Mouse (Mus musculus) neural tube, embryonic 12.5 days (tissue): Measurements from ENCODE around the gene Brip1. TPM values are rescaled to one million over a fixed set of nuclear protein-coding genes. Genes with fewer than 3 reads are reported as not detected.

Source experiments
- ATAC-seq: fragments of 200-750 bp; cut with Nextera tagmentation; 2 replicates; pipeline ENCODE4 v1.8.0; 2017; ENCODE audit warnings: low read depth, mild to moderate bottlenecking, moderate TSS enrichment, moderate library complexity; ENCODE audit not compliant: low FRiP score
- H3K27ac ChIP-seq: fragments of 300-500 bp; sonication (generic); 2 replicates; pipeline ENCODE4 v1.5.1; 2016
- H3K27me3 ChIP-seq: fragments of 300-500 bp; sonication (generic); replicated peaks from 2 replicates; pipeline ENCODE4 v1.6.1; 2016; ENCODE audit warnings: mild to moderate bottlenecking
- H3K36me3 ChIP-seq: fragments of 300-500 bp; sonication (generic); 2 replicates; pipeline ENCODE4 v1.6.1; 2016; ENCODE audit warnings: mild to moderate bottlenecking
- H3K4me1 ChIP-seq: fragments of 300-500 bp; sonication (generic); 2 replicates; pipeline ENCODE4 v1.6.1; 2016
- H3K4me2 ChIP-seq: fragments of 300-500 bp; sonication (generic); replicated peaks from 2 replicates; pipeline ENCODE4 v1.6.1; 2016; ENCODE audit warnings: mild to moderate bottlenecking
- H3K4me3 ChIP-seq: fragments of 300-500 bp; sonication (generic); 2 replicates; pipeline ENCODE4 v1.5.1; 2016
- H3K9ac ChIP-seq: fragments of 300-500 bp; sonication (generic); 2 replicates; pipeline ENCODE4 v1.6.1; 2016; ENCODE audit warnings: mild to moderate bottlenecking
- H3K9me3 ChIP-seq: fragments of 300-500 bp; sonication (generic); 2 replicates; pipeline ENCODE4 v1.6.1; 2016; ENCODE audit warnings: mild to moderate bottlenecking
- WGBS: fragments of 180-500 bp; shearing (Covaris S2); methylation state at CpG from one replicate; pipeline ENCODE4 v1.1.7; 2016; 5-methylcytosine and 5-hydroxymethylcytosine counted together
- polyA plus RNA-seq: library from polyadenylated mRNA; unstranded; fragments of >200 nt; fragmentation: Nextera tagmentation; extraction: Ambion mirVana; gene quantifications from 2 replicates; pipeline ENCODE4 v1.2.1, GENCODE M21; 2016

Brip1 gene
- polyA plus RNA-seq, 1 experiment from 2014 or later = 5.6 TPM

DNA sequence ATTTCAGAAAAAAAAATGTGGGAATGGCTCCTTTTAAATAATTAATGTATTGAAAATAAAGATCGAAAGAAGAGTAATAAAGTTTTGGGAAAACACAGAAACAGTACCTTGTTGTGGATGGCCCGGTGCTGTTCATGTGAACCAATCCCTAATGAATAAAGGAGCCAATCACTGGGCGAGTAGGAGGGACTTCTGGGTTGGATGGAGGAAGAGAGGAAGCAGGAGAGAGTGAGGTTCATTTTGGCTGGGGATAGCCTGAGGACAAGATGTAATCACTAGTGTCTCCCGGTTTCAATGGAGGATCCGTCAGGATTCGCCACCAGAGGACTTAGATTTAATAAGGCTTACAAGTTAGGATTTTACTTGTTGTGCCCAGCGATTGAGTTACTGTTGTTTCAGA lies 145.2 kb downstream of the Brip1 start:
- ATAC-seq = no peak
- no peak overlapping the region for H3K4me2 ChIP-seq
- H3K36me3 ChIP-seq = no peaks in the 10 kb centered on the region
- H3K27me3 ChIP-seq = no peaks in the 10 kb centered on the region
- H3K4me3 ChIP-seq = no peak overlapping the region
- H3K9ac ChIP-seq = no peak overlapping the region
- no peaks in the 10 kb centered on the region for H3K9me3 ChIP-seq
- WGBS = 78% methylated on average over 7 of the region's 7 CpGs
- no peak overlapping the region for H3K27ac ChIP-seq
- no peaks in the 10 kb centered on the region for H3K4me1 ChIP-seq

DNA sequence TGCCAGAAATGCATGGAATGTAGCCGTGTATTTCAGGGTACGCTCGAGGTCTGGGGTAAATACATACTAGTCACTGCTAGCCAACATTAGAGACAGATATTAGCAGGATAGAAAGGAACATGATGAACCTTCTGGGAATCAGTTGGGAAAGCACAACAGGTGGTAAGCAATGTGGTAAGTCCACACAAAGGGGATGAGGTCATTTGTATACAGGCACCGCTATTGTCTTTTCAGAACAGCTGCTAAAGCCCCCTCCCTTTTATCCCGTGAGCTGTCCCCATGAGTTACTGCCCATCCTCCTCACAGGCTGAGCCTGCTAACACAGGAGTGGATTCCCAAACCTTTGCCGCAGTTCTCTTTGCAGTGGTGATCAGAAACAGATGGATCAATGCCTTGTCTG lies 149.6 kb downstream of the Brip1 start:
- Histone ChIP-seq H3K27me3 (no peaks in the 10 kb centered on the region), H3K4me1 (no peaks in the 10 kb centered on the region), H3K27ac (no peak overlapping the region), H3K9me3 (no peaks in the 10 kb centered on the region), H3K4me3 (no peak overlapping the region), H3K4me2 (no peak overlapping the region; the same call in 1 of the 2 replicates), H3K9ac (no peak overlapping the region), H3K36me3 (no peaks in the 10 kb centered on the region)
- WGBS = 10% methylated on average over 6 of the region's 6 CpGs
- no peak for ATAC-seq

DNA sequence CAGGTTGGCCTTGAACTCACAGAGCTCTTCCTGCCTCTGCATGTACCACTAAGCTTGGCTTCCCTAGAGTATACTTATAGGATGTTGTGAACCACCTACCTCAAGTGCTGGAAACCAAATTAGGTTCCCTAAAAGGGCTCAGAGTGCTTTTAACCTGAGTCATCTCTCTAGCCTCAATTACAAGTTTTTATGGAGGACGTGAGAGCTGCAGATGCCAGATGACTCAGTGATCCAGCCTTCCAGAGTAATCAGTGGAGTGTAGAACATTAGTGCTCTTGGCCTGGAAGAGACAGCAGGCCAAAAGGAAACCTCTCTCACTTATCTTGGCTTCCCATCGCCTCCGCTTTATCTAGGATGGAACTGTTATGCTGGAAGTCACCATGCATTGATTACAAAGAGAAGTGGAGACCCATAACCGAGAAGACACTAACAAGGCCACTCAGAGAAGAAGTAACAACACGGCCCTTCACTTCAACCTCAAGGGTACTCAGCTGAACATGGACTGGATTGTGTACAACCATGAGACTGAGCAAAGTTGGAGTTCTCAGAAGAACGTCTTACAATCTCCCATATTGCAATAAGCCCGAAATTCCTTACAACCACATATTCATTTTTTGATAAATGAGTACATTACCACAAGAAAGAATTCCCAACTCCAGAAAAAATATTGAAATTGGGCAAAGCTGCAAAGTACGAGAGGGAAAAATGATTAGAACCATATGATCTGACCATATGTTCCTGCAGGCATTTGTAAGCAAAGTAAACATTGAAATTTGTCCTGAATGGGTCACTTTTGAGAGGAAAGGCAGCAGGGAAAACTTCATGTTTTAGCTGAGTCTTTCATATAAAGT lies 150.3 kb downstream of the Brip1 start:
- H3K4me3 ChIP-seq = no peak overlapping the region
- no peaks in the 10 kb centered on the region for H3K36me3 ChIP-seq
- no peak overlapping the region for H3K9ac ChIP-seq
- 77% methylated on average over 8 of the region's 8 CpGs for WGBS
- no peaks in the 10 kb centered on the region for H3K4me1 ChIP-seq
- no peak overlapping the region for H3K27ac ChIP-seq
- no peak overlapping the region for H3K4me2 ChIP-seq
- H3K9me3 ChIP-seq = no peaks in the 10 kb centered on the region
- H3K27me3 ChIP-seq = no peaks in the 10 kb centered on the region
- ATAC-seq = no peak

DNA sequence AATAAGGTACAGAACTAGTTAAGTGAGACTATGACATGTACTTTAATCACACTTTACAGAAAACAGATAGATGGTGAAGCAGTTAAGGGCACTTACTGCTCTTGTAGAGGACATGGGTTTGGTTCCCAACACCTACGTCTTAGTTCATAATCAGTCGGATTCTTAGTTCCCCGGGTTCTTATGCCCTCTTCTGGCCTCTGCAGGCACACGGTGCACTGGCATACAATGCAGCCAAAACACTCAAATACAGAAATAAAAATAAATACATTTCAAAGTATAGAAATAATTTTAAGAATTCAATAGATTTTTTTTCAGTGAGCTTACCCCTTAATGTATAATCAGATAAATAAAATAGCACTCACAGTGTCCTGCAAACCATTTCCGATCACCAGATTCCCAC lies 161.0 kb downstream of the Brip1 start:
- ATAC-seq = no peak
- Histone ChIP-seq H3K4me1 (no peaks in the 10 kb centered on the region), H3K27ac (no peak overlapping the region), H3K36me3 (no peaks in the 10 kb centered on the region), H3K27me3 (no peaks in the 10 kb centered on the region), H3K4me3 (no peak overlapping the region), H3K4me2 (no peak overlapping the region), H3K9me3 (no peaks in the 10 kb centered on the region), H3K9ac (no peak overlapping the region)
- WGBS = 78% methylated on average over 5 of the region's 5 CpGs

DNA sequence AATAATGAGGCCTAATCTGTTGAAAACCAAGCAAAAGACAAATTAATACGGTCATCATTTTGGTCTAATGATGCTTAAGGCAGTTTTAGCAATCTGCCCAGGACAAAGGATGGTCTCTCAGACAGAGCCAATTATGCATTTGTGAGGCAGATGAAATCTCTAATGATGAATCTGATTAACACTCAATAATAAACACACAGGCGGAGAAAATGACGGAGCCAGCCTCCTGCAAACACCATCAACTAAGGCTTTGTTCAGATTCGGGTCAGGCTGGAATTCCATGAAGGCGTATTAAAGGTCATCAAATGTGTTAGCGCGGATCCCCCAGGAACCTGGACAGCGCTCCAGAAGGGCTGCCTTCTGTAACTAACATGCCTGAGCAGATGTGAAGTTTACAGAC lies 161.6 kb downstream of the Brip1 start:
- Histone ChIP-seq H3K36me3 (no peaks in the 10 kb centered on the region), H3K27me3 (no peaks in the 10 kb centered on the region), H3K4me3 (no peak overlapping the region), H3K9me3 (no peaks in the 10 kb centered on the region), H3K4me1 (no peaks in the 10 kb centered on the region), H3K27ac (no peak overlapping the region), H3K4me2 (no peak overlapping the region), H3K9ac (no peak overlapping the region)
- WGBS = 61% methylated on average over 8 of the region's 8 CpGs
- no peak for ATAC-seq

DNA sequence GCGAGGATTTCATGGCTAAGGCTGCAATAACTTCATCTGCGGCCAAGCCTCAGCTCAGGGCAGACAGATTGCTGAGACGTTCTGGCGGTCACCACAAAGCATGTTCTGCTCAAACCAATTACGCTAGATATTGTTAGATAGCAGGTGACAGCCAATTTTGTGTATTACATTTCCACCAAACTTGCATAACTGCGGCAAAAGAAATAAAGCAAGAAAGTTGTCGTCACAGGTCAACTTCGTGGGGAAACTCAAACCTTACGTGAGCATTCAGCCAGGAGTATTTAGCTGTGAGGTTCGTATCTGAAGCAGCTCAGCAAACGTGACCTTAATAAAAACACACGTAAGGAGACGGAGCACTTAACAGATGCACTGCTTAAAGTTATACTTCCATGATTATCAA lies 162.3 kb downstream of the Brip1 start:
- Histone ChIP-seq H3K4me1 (no peaks in the 10 kb centered on the region), H3K9me3 (no peaks in the 10 kb centered on the region), H3K9ac (no peak overlapping the region), H3K4me2 (no peak overlapping the region), H3K4me3 (no peak overlapping the region), H3K27ac (no peak overlapping the region), H3K27me3 (no peaks in the 10 kb centered on the region), H3K36me3 (no peaks in the 10 kb centered on the region)
- no peak for ATAC-seq
- 83% methylated on average over 13 of the region's 13 CpGs for whole genome bisulfite sequencing

DNA sequence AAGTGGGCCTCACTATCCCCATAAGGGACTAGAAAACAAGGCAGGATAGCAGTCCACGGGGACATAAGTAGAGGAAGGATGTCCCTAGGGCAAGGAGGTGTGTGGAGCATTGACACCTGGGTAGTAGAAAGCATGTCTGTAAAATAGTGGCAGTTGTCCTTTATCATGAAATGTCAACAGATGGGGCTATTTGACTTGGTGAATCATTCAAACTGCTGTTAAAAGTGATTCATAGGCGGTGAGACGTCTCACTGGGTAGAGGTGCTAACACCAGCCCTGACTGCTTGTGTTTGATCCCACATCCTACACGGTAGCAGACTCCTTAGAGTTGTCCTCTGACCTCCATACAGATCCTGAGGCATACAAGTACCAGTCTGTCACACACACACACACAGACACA lies 168.1 kb downstream of the Brip1 start:
- no peak overlapping the region for H3K4me2 ChIP-seq
- H3K9me3 ChIP-seq = no peaks in the 10 kb centered on the region
- no peak overlapping the region for H3K27ac ChIP-seq
- no peak overlapping the region for H3K9ac ChIP-seq
- H3K27me3 ChIP-seq = no peaks in the 10 kb centered on the region
- no peak overlapping the region for H3K4me3 ChIP-seq
- WGBS = 66% methylated on average over 4 of the region's 4 CpGs
- no peak for ATAC-seq
- H3K4me1 ChIP-seq = no peaks in the 10 kb centered on the region
- no peaks in the 10 kb centered on the region for H3K36me3 ChIP-seq

DNA sequence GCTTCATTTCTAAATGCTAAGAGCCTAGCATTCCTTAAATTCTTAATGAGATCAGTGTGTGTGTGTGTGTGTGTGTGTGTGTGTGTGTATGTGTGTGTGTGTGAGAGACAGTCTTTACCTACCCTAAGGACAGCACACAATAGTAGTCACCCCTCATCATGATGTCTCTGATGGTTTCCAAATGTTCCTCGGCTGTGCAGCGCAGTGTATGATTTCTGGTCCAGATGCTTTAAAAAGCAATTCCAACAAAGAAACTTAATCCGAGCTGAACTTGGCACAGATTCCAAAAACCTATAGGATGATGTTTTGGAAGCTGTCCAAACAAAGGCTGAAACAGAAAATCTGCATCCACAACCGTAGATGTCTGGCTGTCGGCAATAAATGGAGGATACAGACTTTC lies 173.0 kb downstream of the Brip1 start:
- Histone ChIP-seq H3K9ac (no peak overlapping the region), H3K27me3 (no peaks in the 10 kb centered on the region), H3K36me3 (no peaks in the 10 kb centered on the region), H3K27ac (no peak overlapping the region), H3K4me1 (no peaks in the 10 kb centered on the region), H3K4me3 (no peak overlapping the region), H3K9me3 (no peaks in the 10 kb centered on the region), H3K4me2 (no peak overlapping the region)
- 67% methylated on average over 5 of the region's 5 CpGs for WGBS
- no peak for ATAC-seq

DNA sequence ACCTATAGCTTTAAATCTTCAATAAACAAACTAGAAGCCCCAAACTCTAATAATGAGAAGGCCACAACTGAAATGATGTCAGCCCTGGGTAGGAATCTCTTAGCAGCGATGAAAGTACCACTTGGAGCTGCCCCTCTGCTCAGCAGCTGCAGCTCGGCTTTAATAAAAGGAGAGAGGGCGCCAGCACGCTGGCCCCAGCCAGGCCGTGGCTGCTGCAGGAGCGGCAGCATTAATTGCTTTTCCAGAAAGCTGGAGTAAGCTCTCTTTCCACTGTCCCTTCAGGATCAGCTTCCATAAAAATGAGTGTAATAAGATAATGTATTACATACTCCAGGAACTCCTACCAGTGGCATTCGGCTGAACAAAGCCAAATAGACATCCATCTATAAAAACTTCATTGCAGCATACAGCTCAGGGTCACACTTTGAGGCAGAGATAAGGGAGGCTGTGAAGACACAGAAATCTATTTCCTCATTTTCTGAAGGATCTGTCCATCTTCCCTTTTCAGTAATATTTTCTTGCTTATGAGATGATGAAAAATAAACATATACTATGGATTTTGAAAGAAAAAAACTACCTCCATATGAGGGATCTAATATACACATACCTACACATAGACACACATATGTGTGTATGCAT lies 174.3 kb downstream of the Brip1 start:
- Histone ChIP-seq H3K4me3 (no peak overlapping the region), H3K27ac (no peak overlapping the region), H3K4me1 (no peaks in the 10 kb centered on the region), H3K9ac (no peak overlapping the region), H3K27me3 (no peaks in the 10 kb centered on the region), H3K4me2 (no peak overlapping the region), H3K9me3 (no peaks in the 10 kb centered on the region), H3K36me3 (no peaks in the 10 kb centered on the region)
- ATAC-seq = no peak
- WGBS = 9% methylated on average over 7 of the region's 7 CpGs

DNA sequence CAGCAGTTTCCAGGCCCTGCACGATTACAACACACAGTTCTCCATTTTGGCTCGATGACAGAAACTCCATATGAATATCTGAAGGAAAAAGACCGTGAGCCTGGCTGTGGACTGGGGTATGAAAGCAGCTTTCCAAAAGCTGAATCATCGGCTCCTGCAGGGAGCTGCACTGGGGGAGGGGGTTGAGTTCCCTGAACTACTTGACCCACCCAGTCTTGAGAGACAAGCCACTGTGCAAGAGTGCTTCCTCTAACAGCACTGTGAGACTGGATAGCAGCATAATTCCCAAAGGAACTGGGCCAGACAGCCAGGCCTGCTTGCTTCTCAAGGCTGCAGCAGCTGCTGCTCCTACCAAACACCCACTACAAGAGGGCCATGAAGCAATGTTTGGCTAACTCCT lies 178.6 kb downstream of the Brip1 start:
- no peaks in the 10 kb centered on the region for H3K9me3 ChIP-seq
- no peaks in the 10 kb centered on the region for H3K4me1 ChIP-seq
- H3K9ac ChIP-seq = no peak overlapping the region
- H3K27ac ChIP-seq = no peak overlapping the region
- ATAC-seq = no peak
- no peaks in the 10 kb centered on the region for H3K36me3 ChIP-seq
- H3K4me2 ChIP-seq = no peak overlapping the region
- WGBS = 69% methylated on average over 4 of the region's 4 CpGs
- no peaks in the 10 kb centered on the region for H3K27me3 ChIP-seq
- H3K4me3 ChIP-seq = no peak overlapping the region

DNA sequence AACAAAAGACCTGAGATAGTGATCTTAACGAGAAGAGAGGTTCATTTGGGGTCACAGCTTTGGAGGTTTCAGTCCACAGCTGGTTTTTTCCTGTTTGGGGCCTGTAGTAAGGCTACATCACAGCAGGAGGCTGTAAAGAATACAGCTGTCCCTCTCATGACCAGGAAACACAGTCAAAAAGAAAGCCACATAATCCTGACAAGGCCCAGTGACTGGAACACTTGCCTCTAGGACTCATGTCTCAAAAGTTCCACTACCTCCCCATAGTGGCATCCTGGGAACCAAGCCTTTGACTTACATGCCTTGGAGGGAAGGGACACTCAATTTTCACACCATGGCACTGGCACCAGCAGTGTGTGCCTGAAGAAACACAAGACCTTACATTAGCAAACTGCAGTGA lies 181.0 kb downstream of the Brip1 start:
- Histone ChIP-seq H3K9ac (no peak overlapping the region), H3K4me1 (peaks cover 8% of the 10 kb centered on the region), H3K36me3 (no peaks in the 10 kb centered on the region), H3K27me3 (no peaks in the 10 kb centered on the region), H3K4me2 (no peak overlapping the region), H3K9me3 (no peaks in the 10 kb centered on the region), H3K27ac (no peak overlapping the region), H3K4me3 (no peak overlapping the region)
- no peak for ATAC-seq
- 58% methylated on average over 1 of the region's 1 CpGs for WGBS

DNA sequence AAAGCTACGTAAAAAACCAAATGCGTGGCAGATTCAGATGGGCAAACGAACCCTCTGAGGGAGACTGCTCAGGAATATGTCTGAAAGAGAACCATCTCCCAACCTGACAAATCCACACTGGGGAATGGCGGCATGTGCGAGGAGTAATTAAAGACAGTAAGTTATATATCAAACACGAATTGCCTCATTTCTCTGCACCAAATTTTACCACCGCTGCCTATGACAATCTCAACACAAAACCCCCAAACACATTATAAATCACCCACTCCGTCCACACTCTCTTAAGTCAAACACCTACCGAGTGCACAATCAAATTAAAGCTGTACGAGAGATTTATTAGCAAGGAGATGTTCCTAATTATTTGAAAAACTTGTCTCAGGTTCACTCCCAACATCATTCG lies 184.8 kb downstream of the Brip1 start:
- no peaks in the 10 kb centered on the region for H3K27me3 ChIP-seq
- no peak for ATAC-seq
- H3K36me3 ChIP-seq = no peaks in the 10 kb centered on the region
- no peak overlapping the region for H3K9ac ChIP-seq
- H3K4me3 ChIP-seq = no peak overlapping the region
- WGBS = 66% methylated on average over 11 of the region's 11 CpGs
- H3K4me1 ChIP-seq = peaks cover 8% of the 10 kb centered on the region
- 0 out of 2 replicates have a peak overlapping the region, but pooled peaks have one; percentile 2 for H3K4me2 ChIP-seq
- no peak overlapping the region for H3K27ac ChIP-seq
- H3K9me3 ChIP-seq = no peaks in the 10 kb centered on the region

DNA sequence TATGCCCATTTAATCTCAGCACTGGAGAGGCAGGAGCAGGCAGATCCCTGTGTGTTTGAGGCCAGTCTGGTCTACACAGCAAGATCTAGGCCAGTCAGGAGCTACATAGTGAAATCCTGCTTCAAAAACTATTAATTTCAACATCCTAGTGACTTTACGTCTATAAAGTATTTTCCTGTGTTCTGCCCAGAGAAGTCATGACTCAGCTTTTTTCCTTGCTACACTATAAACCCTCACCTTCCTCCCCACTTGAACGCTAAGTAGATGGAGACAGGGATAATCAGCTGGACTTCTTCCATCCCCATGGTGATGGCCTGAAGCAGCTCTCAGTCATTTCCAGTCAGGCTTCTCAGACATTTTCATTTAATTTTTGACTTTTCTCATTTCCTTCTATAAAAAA lies 187.9 kb downstream of the Brip1 start:
- peaks cover 8% of the 10 kb centered on the region for H3K4me1 ChIP-seq
- H3K27me3 ChIP-seq = no peaks in the 10 kb centered on the region
- H3K36me3 ChIP-seq = no peaks in the 10 kb centered on the region
- H3K27ac ChIP-seq = no peak overlapping the region
- H3K9ac ChIP-seq = no peak overlapping the region
- WGBS = 81% methylated on average over 2 of the region's 2 CpGs
- ATAC-seq = no peak
- no peaks in the 10 kb centered on the region for H3K9me3 ChIP-seq
- H3K4me3 ChIP-seq = no peak overlapping the region
- no peak overlapping the region for H3K4me2 ChIP-seq
